Mouse (Mus musculus) CD4-positive helper T cell, adult 2 months (primary cell): ENCODE data around the gene Sept9.

Experiments used
- DNase-seq: peaks from one replicate; pipeline ENCODE4 v3.0.0-alpha.2; 2012; ENCODE audit warnings: low read depth, missing footprints, low spot score

Gene Sept9

GRCm38 (mm10) chr11:117287792-117288191 lies 88.3 kb downstream of the Sept9 start:
- DNase-seq = no peak

- no peak for DNase-seq
Measured at GRCm38 (mm10) chr11:117288765-117289164, 89.3 kb downstream of the Sept9 start.

- no peak for DNase-seq
Measured at GRCm38 (mm10) chr11:117291271-117292059, 92.0 kb downstream of the Sept9 start.

GRCm38 (mm10) chr11:117292446-117292845 lies 93.0 kb downstream of the Sept9 start:
- peak; percentile 89 for DNase-seq

GRCm38 (mm10) chr11:117295266-117295665 lies 95.8 kb downstream of the Sept9 start:
- peak; percentile 53 for DNase-seq

GRCm38 (mm10) chr11:117296116-117296499 lies 96.6 kb downstream of the Sept9 start:
- DNase-seq = no peak

GRCm38 (mm10) chr11:117296500-117297189 lies 97.2 kb downstream of the Sept9 start:
- no peak for DNase-seq

GRCm38 (mm10) chr11:117297190-117297829 lies 97.8 kb downstream of the Sept9 start:
- DNase-seq = no peak

- DNase-seq = peak; percentile 82
Measured at GRCm38 (mm10) chr11:117299741-117300140, 100.3 kb downstream of the Sept9 start.

GRCm38 (mm10) chr11:117300809-117301208 lies 101.3 kb downstream of the Sept9 start:
- DNase-seq = peak; percentile 30

- peak; percentile 72 for DNase-seq
Measured at GRCm38 (mm10) chr11:117301716-117302115, 102.3 kb downstream of the Sept9 start.

- DNase-seq = peak; percentile 44
Measured at GRCm38 (mm10) chr11:117302371-117302770, 102.9 kb downstream of the Sept9 start.

GRCm38 (mm10) chr11:117305509-117306188 lies 106.2 kb downstream of the Sept9 start:
- peak; percentile 14 for DNase-seq

GRCm38 (mm10) chr11:117306311-117307088 lies 107.0 kb downstream of the Sept9 start:
- DNase-seq = peak; percentile 75

- peak; percentile 68 for DNase-seq
Measured at GRCm38 (mm10) chr11:117307895-117308786, 108.7 kb downstream of the Sept9 start.

GRCm38 (mm10) chr11:117309108-117309917 lies 109.9 kb downstream of the Sept9 start:
- DNase-seq = peak; percentile 10

- peak; percentile 14 for DNase-seq
Measured at GRCm38 (mm10) chr11:117309918-117310287, 110.4 kb downstream of the Sept9 start.

- peak; percentile 6 for DNase-seq
Measured at GRCm38 (mm10) chr11:117310341-117311107, 111.1 kb downstream of the Sept9 start.
